Mouse (Mus musculus): ENCODE results near the gene Rnf151.

Gene Rnf151

DNA sequence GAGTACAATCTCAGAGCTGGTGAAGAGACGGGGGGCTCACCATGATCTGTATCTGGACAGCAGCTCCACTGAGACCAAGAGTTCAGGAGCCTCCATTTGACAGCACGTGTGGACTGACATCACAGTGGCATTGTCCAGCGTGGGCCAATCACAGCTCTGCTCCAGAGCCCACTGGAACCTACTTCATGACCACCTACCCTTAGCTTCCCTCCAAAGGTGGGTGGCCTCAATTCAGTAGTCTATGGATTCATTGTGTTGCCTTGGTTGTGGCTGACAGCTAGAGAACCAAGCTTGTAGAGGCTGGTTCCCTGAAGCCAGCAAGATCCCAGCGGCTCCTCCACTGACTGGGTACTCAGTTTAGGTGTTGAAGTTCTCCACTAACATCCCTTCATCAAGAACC lies at the start of gene Rnf151, which contains the start of gene Rps2:
Gene Rnf151 (minus strand): TSS at position 121 of the 400 bp plus-strand sequence.
Gene Rps2 (plus strand): TSS at position 174 of the 400 bp plus-strand sequence.
- CTCF ChIA-PET = interaction anchor here (0.6 to 0.7 kb wide), 2 partner anchors 22 to 35 kb away, joined by 3 to 20 read pairs; no protein-coding TSS in a partner anchor

GRCm38 (mm10) chr17:24766266-24766875 lies 48.5 kb upstream of the Rnf151 start:
- CTCF ChIA-PET = no interaction called here

- CTCF ChIA-PET = no interaction called here
Observed at GRCm38 (mm10) chr17:24765016-24765905, 47.4 kb upstream of the Rnf151 start.

- CTCF ChIA-PET = interaction anchor here (0.6 kb wide), 1 partner anchor 11 kb away, joined by 3 read pairs; no protein-coding TSS in a partner anchor
Observed at GRCm38 (mm10) chr17:24761121-24761520, 43.3 kb upstream of the Rnf151 start.

GRCm38 (mm10) chr17:24757394-24757793 lies 39.5 kb upstream of the Rnf151 start:
- CTCF ChIA-PET = no interaction called here

DNA sequence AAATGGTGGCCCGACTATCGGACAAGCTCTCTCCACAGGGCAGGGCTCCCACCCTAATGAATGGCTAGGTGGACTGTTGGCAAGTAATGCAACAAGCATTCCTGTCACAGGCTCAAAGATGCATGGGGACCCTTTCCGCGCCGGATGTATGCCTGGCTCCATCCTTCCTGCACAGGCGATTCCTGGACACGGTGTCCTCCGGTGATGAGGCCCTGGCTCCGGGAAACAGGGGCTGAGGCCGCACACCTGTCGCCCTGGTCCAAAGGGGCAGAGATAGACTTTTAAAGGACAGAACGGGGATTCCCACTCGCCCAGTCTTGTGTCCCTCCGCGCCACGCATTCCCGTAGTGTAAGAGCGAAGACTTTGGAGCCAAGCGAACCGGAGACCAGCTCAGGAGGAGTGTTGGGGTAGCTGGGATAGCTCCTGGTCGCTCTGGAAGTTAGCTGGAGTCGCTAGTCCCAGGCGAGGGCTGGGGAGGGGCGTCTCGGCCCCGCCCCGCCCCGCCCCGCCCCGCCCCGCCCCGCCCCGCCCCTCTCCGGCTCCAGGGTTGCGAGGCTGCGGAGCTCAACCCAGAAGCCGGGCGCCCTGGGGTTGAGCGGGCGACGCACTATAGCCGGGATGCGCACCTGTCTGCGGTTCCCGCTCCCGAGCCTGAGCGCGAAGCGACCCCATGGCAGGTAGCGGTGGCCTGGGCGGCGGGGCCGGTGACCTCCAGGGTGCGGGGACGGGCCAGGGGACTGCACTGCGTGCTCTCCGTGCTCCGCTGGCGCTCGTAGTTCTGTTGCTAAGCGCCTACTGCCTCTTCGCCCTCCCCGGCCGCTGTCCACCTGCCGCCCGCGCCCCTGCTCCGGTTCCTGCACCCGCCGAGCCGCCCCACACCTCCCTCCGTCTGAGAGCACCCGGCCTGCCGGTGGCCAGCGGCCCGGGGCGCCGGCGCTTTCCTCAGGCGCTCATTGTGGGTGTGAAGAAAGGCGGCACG lies 34.8 kb upstream of the Rnf151 start, which contains the start of gene Hs3st6:
Gene Hs3st6 (plus strand): TSS at position 574 of the 980 bp plus-strand sequence.
- CTCF ChIA-PET = interaction anchor here (0.6 to 0.7 kb wide), 2 partner anchors 11 to 901 kb away, joined by 4 read pairs; no protein-coding TSS in a partner anchor

DNA sequence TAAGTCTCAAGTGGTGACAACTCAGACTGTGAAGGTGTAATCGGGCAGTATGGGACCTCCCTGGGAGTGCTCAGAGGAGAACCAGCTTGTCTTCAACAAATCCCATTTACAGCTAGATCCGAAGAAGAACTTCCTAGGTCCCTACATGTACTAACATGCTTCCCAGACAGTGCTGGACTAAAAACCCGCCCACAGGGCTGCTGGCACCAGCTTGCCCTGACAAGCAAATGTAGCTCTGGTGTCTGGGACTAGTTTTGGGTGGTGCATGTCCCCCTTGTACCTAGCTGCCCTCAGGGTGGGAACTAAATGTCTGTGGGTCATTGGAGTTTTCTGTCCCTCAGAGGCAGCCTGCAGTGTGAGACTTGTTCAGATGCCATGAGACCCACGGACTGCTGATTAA lies 33.7 kb upstream of the Rnf151 start:
- CTCF ChIA-PET = no interaction called here

DNA sequence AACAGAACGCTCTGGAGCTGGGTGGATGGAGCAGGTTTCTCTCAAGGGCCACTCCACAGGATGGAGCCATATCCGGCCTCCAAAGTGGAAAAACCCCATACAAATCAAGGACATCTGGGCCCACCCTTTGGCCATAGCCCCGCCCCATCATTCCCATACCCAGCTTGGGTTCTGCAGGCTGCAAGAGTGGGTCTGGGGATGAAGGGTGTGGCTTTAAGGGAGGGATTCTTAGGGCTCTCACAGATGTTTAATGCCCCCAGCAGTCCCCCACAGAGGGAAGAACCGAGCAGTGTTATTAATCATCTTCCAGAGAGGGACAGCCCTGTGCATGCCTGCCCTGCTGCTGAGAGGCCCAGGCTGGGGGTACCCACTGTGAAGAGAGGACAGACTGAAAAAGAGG lies 29.1 kb upstream of the Rnf151 start:
- CTCF ChIA-PET = interaction anchor here (1.1 kb wide), 1 partner anchor 10 kb away, joined by 3 read pairs; the partner anchor contains the start of gene Msrb1

DNA sequence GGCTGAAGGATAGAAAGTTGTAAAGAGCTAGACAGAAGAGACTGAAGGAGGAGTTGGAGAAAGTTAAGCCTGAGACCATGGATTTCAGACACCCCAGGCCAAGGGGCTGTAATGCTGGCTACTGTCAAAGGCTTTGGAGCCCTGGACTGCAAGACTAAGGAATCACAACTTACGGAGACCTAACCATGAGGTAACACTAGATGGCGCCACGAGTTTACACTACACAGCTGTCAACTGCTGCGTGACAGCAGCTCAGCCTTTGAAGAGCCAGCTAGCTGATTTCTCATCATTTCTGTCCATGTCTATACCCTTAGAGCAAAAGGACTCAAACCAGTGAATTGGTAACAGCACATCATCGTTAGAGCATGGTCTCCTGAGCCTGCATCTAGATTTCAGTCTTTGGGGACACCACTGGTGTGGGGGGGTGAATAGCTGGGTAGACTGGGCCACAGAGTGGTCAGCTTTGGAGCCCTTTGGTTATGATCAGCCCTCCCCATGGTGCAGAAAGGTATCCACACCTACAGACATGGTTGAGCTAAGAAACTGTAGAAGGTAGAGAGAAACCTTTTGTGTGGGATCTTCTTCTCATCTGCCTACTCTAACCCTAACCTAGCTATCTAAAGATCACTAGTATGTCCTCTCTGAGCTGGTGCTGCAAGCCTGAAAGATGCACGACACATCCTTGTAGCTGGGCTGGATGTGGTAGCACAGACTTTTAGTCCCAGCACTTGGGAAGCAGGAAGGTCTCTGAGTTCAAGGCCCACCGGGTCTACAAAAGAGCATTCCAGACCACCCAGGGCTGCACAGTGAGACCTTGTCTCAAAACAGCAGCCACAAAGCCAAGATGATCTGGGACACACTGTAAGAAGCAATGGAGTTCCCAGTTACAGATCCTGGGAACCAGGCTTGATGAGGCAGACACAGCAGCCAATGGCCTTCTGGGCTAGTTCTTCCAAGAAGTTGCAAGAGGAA lies 27.9 kb upstream of the Rnf151 start:
- CTCF ChIA-PET = no interaction called here

GRCm38 (mm10) chr17:24744381-24744780 lies 26.5 kb upstream of the Rnf151 start:
- CTCF ChIA-PET = no interaction called here

DNA sequence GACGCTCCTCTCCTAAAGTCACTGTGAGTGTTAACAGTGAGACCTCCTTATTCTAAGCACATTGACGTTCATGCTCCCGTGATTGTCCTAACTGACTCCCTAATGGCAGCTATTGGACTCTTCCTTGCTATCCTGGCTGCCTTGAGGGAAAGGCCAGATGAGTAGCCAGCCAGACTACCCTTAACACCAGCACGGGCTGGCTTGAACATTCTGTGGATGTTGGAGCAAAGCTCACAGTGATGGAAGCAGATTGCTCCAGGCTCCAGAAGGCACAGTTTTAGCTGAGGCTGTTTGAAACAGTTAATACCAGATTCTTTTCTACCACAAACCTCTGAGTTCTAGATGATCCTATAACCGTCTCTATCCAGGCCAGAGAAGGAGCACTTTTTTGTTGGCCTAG lies 26.0 kb upstream of the Rnf151 start:
- CTCF ChIA-PET = no interaction called here

DNA sequence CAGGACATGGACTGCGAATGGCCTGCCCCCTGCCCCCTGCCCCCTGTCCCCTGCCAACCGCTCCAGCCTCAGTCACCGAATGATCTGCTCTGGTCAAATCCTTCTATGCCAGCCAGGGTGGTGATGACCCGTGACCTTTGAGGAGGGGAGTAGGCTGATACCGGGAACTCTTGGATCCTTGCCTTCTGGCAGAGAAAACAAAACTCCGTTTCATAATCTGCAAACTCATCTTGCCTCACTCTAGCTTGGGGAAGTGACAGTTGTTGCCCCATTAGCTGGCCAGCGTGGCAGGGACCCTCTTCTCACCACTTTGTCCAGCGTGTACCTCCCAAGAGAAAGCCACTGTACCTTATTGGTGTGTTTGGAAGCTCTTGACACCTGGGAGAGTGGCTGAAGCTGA lies 24.4 kb upstream of the Rnf151 start:
- CTCF ChIA-PET = no interaction called here

- CTCF ChIA-PET = no interaction called here
Observed at GRCm38 (mm10) chr17:24739926-24740325, 22.1 kb upstream of the Rnf151 start.

GRCm38 (mm10) chr17:24738238-24738637 lies 20.4 kb upstream of the Rnf151 start:
- CTCF ChIA-PET = no interaction called here

- CTCF ChIA-PET = interaction anchor here (0.8 kb wide), 1 partner anchor 10 kb away, joined by 3 read pairs; no protein-coding TSS in a partner anchor
Observed at GRCm38 (mm10) chr17:24737135-24737810, 19.4 kb upstream of the Rnf151 start.

DNA sequence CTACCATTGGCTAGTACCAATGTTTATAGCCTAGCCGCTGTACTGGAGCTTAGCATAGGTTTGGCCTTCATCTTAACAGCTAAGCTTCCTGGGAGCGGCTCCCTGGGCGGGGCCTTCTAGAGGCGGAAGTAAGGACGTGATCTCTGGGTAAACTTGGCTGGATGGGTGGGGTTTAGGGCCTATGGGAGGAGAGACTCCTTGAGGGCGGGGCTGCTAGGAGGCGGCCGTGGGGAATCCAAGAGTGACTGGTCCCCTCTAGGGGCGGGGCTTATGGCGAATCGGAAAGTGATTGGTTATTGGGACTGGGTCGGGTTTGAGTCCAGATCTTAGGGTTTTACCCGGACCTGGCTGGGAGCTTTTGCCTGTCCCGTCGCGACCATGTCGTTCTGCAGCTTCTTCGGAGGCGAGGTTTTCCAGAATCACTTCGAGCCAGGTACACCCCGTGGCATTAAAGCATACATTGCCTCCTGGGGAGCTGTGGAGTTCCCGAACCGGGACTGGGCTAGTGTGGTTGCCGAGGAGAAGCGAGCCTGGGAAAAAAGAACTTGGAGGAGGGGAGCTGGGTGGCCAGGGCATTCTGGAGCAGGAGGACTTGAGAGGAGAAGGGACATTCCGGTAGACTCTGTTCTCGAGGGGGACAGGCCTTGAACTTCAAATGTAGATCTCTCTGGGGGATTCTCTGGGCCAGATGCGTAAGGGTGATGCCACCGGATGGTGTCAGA lies 18.6 kb upstream of the Rnf151 start, which contains the start of gene Msrb1:
Gene Msrb1 (plus strand): TSS at position 313 of the 722 bp plus-strand sequence.
- CTCF ChIA-PET = interaction anchor here (0.8 kb wide), 1 partner anchor 10 kb away, joined by 3 read pairs; no protein-coding TSS in a partner anchor

DNA sequence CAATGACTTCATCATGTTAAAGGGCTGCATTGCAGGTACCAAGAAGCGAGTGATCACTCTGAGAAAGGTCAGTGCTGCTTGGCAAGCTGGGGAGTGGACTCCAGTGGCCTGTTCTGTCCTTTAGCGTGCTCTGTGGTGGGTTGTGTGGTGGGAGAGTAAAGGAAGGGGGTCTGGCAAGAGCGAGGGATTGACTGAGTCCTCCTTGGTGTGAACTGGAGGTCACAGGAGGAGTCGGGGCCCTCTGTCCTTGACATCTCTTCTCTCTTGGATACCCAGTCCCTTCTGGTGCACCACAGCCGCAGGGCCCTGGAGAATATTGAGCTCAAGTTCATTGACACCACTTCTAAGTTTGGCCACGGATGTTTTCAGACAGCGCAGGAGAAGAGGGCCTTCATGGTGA lies 17.6 kb upstream of the Rnf151 start:
- CTCF ChIA-PET = interaction anchor here (0.5 kb wide), 1 partner anchor 1805 kb away, joined by 3 read pairs; no protein-coding TSS in a partner anchor

DNA sequence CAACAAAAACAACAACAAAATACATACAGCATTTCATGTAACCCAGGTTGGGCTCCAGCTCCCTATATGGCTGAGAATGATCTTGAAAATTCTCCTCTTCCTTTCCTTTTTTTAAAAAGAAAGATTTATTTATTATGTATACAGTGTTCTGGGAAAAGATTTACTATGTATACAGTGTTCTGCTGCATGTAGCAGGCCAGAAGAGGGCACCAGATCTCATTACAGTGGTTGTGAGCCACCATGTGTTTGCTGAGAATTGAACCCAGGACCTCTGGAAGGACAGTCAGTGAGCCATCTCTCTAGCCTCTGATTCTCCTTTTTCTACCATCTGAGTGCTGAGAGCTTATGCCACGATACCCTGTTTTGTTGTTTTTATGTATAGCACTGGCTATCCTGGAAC lies 16.6 kb upstream of the Rnf151 start:
- CTCF ChIA-PET = interaction anchor here (1.4 kb wide), 1 partner anchor 9 kb away, joined by 5 read pairs; the partner anchor contains the start of gene Ndufb10
